Mouse (Mus musculus) forebrain, embryonic 15.5 days (tissue): ENCODE results near the gene Nup188. TPM values are rescaled to one million over a fixed set of nuclear protein-coding genes. Genes with fewer than 3 reads are reported as not detected.

Source experiments
- ATAC-seq: fragments of 200-750 bp; cut with Nextera tagmentation; replicated peaks from 2 replicates; pipeline ENCODE4 v1.8.0; 2017; ENCODE audit warnings: mild to moderate bottlenecking, moderate TSS enrichment, moderate library complexity
- H3K27ac ChIP-seq: fragments of 300-500 bp; sonication (generic); replicated peaks from 2 replicates; pipeline ENCODE4 v1.5.1; 2015; ENCODE audit warnings: mild to moderate bottlenecking, inconsistent platforms
- H3K27me3 ChIP-seq: fragments of 300-500 bp; sonication (generic); 2 replicates; pipeline ENCODE4 v1.6.1; 2015; ENCODE audit warnings: inconsistent platforms
- H3K36me3 ChIP-seq: fragments of 300-500 bp; sonication (generic); 2 replicates; pipeline ENCODE4 v1.6.1; 2015; ENCODE audit warnings: mild to moderate bottlenecking, inconsistent platforms
- H3K4me1 ChIP-seq: fragments of 300-500 bp; sonication (generic); 2 replicates; pipeline ENCODE4 v1.6.1; 2015; ENCODE audit warnings: inconsistent platforms
- H3K4me2 ChIP-seq: fragments of 300-500 bp; sonication (generic); replicated peaks from 2 replicates; pipeline ENCODE4 v1.6.1; 2015; ENCODE audit warnings: mild to moderate bottlenecking, inconsistent platforms
- H3K4me3 ChIP-seq: fragments of 300-500 bp; sonication (generic); 2 replicates; pipeline ENCODE4 v1.5.1; 2015; ENCODE audit warnings: mild to moderate bottlenecking, inconsistent platforms
- H3K9ac ChIP-seq: fragments of 300-500 bp; sonication (generic); replicated peaks from 2 replicates; pipeline ENCODE4 v1.6.1; 2015; ENCODE audit warnings: mild to moderate bottlenecking, inconsistent platforms
- H3K9me3 ChIP-seq: fragments of 300-500 bp; sonication (generic); 2 replicates; pipeline ENCODE4 v1.6.1; 2016; ENCODE audit warnings: inconsistent platforms
- WGBS: fragments of 180-500 bp; shearing (Covaris S2); methylation state at CpG from one replicate; pipeline ENCODE4 v1.1.7; 2015; ENCODE audit warnings: mixed read lengths; 5-methylcytosine and 5-hydroxymethylcytosine counted together
- polyA plus RNA-seq: library from polyadenylated mRNA; unstranded; fragments of >200 nt; fragmentation: Nextera tagmentation; extraction: Ambion mirVana; gene quantifications from 2 replicates; pipeline ENCODE4 v1.2.1, GENCODE M21; 2015

The Nup188 gene
- polyA plus RNA-seq, 1 experiment from 2014 or later = 23.5 TPM

DNA sequence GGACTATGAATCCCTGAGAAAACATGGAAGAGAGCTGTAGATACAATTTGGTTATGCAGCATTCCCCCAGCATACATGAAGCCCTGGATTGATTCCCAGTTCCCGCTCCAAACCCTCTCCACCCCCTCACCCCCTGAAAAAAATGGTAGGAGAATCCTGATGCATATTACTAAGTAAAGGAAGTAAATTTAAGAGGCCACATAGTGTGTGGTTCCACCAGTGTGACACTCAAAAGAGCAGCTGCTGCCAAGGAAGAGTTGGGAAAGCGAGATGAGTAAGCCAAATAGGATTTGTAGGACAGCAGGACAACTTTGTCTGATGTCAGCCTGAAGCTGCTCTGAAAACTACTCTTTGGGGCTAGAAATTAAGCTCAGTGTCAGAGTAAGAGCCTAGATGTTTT, 25.3 kb downstream of the Nup188 start:
- no peaks in the 10 kb centered on the region for H3K27me3 ChIP-seq
- no peak overlapping the region for H3K27ac ChIP-seq
- H3K9ac ChIP-seq = no peak overlapping the region
- H3K4me3 ChIP-seq = no peak overlapping the region
- no peaks in the 10 kb centered on the region for H3K9me3 ChIP-seq
- ATAC-seq = no peak
- no peaks in the 10 kb centered on the region for H3K4me1 ChIP-seq
- peaks cover 94% of the 10 kb centered on the region for H3K36me3 ChIP-seq
- no peak overlapping the region for H3K4me2 ChIP-seq
- WGBS = 88% methylated on average over 2 of the region's 2 CpGs

DNA sequence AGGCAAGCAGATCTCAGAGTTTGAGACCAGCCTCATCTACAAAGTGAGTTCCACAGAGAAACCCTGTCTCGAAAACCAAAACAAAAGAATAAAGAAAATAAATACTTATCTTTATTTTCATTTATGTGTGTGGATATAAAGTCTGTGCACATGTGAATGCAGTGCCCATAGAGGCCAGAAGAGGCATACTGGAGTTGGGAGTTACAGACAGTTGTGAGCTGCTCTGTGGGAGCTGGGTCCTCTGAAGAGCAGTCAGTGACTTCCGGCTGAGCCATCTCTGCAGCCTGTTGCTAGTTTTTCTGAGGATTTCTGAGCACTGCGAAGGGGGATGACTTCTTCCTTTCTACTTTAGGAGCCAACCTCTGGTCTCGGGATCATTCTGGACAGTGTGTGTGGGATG, 29.9 kb downstream of the Nup188 start:
- no peak overlapping the region for H3K27ac ChIP-seq
- 88% methylated on average over 4 of the region's 4 CpGs for WGBS
- no peaks in the 10 kb centered on the region for H3K9me3 ChIP-seq
- no peak overlapping the region for H3K4me2 ChIP-seq
- H3K9ac ChIP-seq = no peak overlapping the region
- H3K4me3 ChIP-seq = no peak overlapping the region
- no peaks in the 10 kb centered on the region for H3K27me3 ChIP-seq
- no peaks in the 10 kb centered on the region for H3K4me1 ChIP-seq
- no peak for ATAC-seq
- H3K36me3 ChIP-seq = peaks cover 89% of the 10 kb centered on the region

DNA sequence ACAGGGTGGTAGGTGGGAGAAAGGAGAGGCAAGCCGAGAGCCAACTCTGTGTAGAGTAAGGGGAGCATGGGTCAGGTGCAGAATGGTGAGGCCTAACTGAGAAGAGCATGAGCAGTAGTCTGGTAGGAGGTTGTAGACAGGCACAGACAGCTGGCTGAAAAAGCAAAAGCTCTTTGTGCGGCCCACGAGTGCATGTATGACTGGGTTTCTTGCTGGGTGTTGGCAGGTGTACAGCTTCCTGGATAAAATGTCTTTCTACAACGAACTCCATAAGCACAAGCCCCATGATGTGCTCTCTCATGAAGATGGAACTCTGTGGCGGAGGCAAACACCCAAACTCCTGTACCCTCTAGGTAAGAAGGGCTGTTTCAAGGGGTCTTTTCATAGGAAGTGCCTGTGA, 30.8 kb downstream of the Nup188 start:
- Histone ChIP-seq H3K27ac (no peak overlapping the region), H3K4me2 (no peak overlapping the region), H3K9ac (no peak overlapping the region), H3K9me3 (no peaks in the 10 kb centered on the region), H3K36me3 (peaks cover 92% of the 10 kb centered on the region), H3K4me3 (no peak overlapping the region), H3K27me3 (no peaks in the 10 kb centered on the region), H3K4me1 (no peaks in the 10 kb centered on the region)
- ATAC-seq = no peak
- 95% methylated on average over 5 of the region's 5 CpGs for WGBS

- no peak overlapping the region for H3K27ac ChIP-seq
- ATAC-seq = no peak
- H3K9ac ChIP-seq = no peak overlapping the region
- no peak overlapping the region for H3K4me2 ChIP-seq
- WGBS = 92% methylated on average over 4 of the region's 4 CpGs
- H3K27me3 ChIP-seq = no peaks in the 10 kb centered on the region
- H3K9me3 ChIP-seq = no peaks in the 10 kb centered on the region
- peaks cover 92% of the 10 kb centered on the region for H3K36me3 ChIP-seq
- no peaks in the 10 kb centered on the region for H3K4me1 ChIP-seq
- H3K4me3 ChIP-seq = no peak overlapping the region
Measured at GRCm38 (mm10) chr2:30319260-30319659, 33.1 kb downstream of the Nup188 start.

DNA sequence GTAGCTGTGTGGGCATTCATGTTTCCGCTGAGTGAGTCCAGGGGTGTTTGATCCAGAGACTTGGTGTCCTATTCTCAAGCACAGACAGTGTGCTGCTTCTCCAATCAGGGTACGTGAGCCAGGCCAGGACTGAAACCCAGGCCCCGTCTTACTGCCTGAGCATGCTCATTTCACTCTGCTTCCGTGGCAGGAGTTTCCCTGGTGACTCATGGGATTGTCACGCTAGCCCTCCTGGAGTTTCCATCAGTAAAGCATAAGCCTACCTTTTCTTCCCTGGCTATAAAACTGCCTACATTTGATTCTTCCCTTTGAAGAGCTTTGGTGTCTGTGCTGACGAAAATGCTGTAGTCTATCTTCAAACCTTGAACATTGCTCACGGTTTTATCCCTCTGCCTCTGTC, 36.9 kb downstream of the Nup188 start:
- H3K27ac ChIP-seq = no peak overlapping the region
- no peak for ATAC-seq
- H3K4me3 ChIP-seq = no peak overlapping the region
- WGBS = 92% methylated on average over 7 of the region's 7 CpGs
- H3K4me1 ChIP-seq = no peaks in the 10 kb centered on the region
- peaks cover 91% of the 10 kb centered on the region for H3K36me3 ChIP-seq
- no peak overlapping the region for H3K4me2 ChIP-seq
- H3K9me3 ChIP-seq = no peaks in the 10 kb centered on the region
- no peak overlapping the region for H3K9ac ChIP-seq
- no peaks in the 10 kb centered on the region for H3K27me3 ChIP-seq

- no peak for ATAC-seq
- 96% methylated on average over 5 of the region's 5 CpGs for whole genome bisulfite sequencing
- Histone ChIP-seq H3K36me3 (peaks cover 94% of the 10 kb centered on the region), H3K27ac (no peak overlapping the region), H3K27me3 (no peaks in the 10 kb centered on the region), H3K9ac (no peak overlapping the region), H3K4me1 (no peaks in the 10 kb centered on the region), H3K9me3 (no peaks in the 10 kb centered on the region), H3K4me2 (no peak overlapping the region), H3K4me3 (no peak overlapping the region)
Measured at GRCm38 (mm10) chr2:30325296-30325695, 39.1 kb downstream of the Nup188 start.

- Histone ChIP-seq H3K27ac (no peak overlapping the region), H3K27me3 (no peaks in the 10 kb centered on the region), H3K4me3 (no peak overlapping the region), H3K9me3 (no peaks in the 10 kb centered on the region), H3K4me2 (no peak overlapping the region), H3K4me1 (no peaks in the 10 kb centered on the region), H3K36me3 (peaks cover 93% of the 10 kb centered on the region), H3K9ac (no peak overlapping the region)
- 93% methylated on average over 7 of the region's 7 CpGs for WGBS
- ATAC-seq = no peak
Measured at GRCm38 (mm10) chr2:30327276-30327675, 41.1 kb downstream of the Nup188 start.

GRCm38 (mm10) chr2:30328791-30329190, 42.6 kb downstream of the Nup188 start:
- 88% methylated on average over 3 of the region's 3 CpGs for WGBS

DNA sequence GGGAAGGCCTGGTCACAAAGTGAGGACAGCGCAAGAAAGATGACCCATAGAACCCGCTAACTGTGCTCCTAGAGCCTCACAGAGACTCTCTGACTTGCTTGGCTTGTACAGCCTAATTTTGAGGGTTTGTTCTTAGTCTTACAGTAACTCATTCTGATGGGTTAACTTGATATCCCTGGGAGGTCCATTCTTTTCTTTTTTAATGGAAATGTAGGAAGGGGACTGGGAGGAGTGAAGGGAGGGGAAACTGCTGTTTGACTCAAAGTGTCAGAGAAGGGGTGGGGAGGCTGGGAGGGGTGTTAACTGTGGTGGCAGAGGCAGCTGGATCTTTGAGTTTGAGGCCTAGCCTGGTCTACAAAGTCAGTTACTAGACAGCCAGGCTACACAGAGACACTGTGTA, 49.1 kb downstream of the Nup188 start:
- Histone ChIP-seq H3K4me1 (no peaks in the 10 kb centered on the region), H3K9me3 (no peaks in the 10 kb centered on the region), H3K4me3 (no peak overlapping the region), H3K36me3 (peaks cover 92% of the 10 kb centered on the region), H3K27me3 (no peaks in the 10 kb centered on the region), H3K27ac (no peak overlapping the region), H3K9ac (no peak overlapping the region), H3K4me2 (no peak overlapping the region)
- 95% methylated on average over 2 of the region's 2 CpGs for WGBS
- no peak for ATAC-seq

More at GRCm38 (mm10) chr2:30328791-30329190, 42.6 kb downstream of the Nup188 start:
- no peak for ATAC-seq
- Histone ChIP-seq H3K27ac (no peak overlapping the region), H3K36me3 (peaks cover 93% of the 10 kb centered on the region), H3K4me3 (no peak overlapping the region), H3K4me2 (no peak overlapping the region), H3K27me3 (no peaks in the 10 kb centered on the region), H3K9ac (no peak overlapping the region), H3K4me1 (no peaks in the 10 kb centered on the region), H3K9me3 (no peaks in the 10 kb centered on the region)

DNA sequence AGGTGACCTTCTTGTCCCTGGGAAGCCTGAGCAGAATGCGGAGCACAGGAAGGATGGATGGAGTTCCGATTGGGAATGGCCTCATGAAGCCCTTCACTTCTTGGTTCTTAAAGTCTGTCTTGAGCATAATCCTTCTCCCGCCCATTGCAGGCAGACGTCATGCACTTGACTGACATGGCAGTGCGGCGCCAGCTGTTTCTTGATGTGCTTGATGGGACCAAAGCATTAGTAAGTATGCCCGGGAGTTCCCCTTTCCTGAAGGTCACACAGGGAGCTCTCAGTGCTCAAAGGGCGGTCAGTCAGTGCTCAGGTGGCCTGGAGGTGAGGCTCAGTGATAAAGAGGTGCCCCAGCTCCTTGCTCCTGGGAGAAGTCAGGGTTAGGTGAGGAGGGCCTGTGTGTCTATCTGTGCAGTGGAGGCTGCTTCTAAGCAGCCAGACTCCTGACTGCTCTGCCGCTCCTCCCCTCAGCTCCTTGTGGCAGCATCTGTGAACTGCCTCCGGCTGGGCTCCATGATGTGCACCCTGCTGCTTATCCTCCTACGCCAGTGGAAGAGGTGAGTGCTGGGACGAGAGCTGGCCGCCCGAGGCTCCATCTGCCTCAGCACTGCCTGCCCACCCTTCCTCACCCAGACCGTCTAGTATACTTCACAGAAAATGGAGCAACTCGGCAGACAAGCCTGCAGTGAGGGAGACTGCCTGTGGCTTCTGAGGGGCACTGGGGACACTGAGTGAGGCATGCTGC, 50.1 kb downstream of the Nup188 start:
- no peak overlapping the region for H3K4me2 ChIP-seq
- no peak overlapping the region for H3K9ac ChIP-seq
- H3K36me3 ChIP-seq = peaks cover 93% of the 10 kb centered on the region
- ATAC-seq = no peak
- H3K27ac ChIP-seq = no peak overlapping the region
- no peaks in the 10 kb centered on the region for H3K27me3 ChIP-seq
- H3K4me1 ChIP-seq = no peaks in the 10 kb centered on the region
- no peak overlapping the region for H3K4me3 ChIP-seq
- H3K9me3 ChIP-seq = no peaks in the 10 kb centered on the region
- 85% methylated on average over 16 of the region's 16 CpGs for WGBS

DNA sequence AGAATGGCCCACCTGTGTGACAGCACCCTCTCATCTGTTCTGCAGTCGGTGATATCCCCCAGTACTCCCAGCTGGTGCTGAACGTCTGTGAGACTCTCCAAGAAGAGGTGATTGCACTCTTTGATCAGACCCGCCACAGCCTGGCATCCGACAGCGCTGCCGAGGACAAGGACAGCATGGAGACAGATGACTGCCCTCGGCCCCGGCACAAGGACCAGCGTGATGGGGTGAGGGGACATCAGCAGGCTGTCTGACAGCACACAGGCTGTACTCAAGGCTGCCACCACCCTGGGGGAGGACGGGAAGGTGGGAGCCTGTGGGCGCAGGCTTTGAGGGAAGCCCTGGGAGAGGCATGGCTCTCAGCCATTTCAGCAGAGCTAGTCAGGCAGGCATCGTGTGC, 51.0 kb downstream of the Nup188 start:
- Histone ChIP-seq H3K9me3 (no peaks in the 10 kb centered on the region), H3K27me3 (no peaks in the 10 kb centered on the region), H3K27ac (no peak overlapping the region), H3K4me1 (no peaks in the 10 kb centered on the region), H3K4me3 (no peak overlapping the region), H3K36me3 (peaks cover 93% of the 10 kb centered on the region), H3K4me2 (no peak overlapping the region), H3K9ac (no peak overlapping the region)
- WGBS = 87% methylated on average over 12 of the region's 12 CpGs
- ATAC-seq = no peak

DNA sequence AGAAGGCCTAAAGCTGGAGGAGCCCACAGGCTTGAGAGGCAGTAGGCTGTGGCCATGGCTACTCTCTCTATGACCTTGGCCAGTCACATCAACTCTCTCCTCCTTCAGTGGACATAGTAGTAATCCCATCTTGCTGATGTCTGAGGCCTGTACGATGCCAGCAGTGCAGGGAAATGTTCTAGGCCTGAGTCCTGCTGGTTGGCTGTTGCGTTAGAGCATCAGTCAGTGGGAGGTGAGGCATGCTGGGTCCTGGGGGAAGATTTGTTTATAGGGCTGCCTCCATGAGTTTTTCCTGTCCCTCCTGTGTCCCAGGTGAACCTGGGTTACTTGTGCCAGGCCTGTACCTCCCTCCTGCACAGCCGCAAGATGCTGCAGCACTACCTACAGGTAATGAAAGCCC, 55.9 kb downstream of the Nup188 start:
- no peak for ATAC-seq
- 96% methylated on average over 3 of the region's 3 CpGs for WGBS
- H3K4me3 ChIP-seq = no peak overlapping the region
- no peak overlapping the region for H3K27ac ChIP-seq
- no peaks in the 10 kb centered on the region for H3K27me3 ChIP-seq
- H3K4me2 ChIP-seq = no peak overlapping the region
- no peaks in the 10 kb centered on the region for H3K4me1 ChIP-seq
- H3K9ac ChIP-seq = no peak overlapping the region
- no peaks in the 10 kb centered on the region for H3K9me3 ChIP-seq
- peaks cover 88% of the 10 kb centered on the region for H3K36me3 ChIP-seq

DNA sequence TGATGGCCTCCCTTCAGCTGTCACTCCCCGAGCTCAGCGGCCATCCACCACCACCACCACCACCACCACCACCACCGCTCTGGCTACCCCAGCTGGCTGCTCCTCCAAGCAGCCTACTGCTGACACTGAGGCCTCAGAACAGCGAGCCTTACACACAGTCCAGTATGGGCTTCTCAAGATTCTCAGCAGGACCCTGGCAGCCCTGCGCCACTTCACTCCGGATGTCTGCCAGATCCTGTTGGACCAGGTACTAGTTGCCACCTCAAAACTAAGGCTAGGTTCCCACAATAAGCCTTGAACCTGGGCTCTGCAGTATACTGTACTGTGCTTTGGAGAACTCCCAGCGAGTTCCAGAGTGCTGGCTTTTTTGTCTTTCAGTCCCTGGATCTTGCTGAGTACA, 56.3 kb downstream of the Nup188 start:
- no peak overlapping the region for H3K27ac ChIP-seq
- 98% methylated on average over 7 of the region's 7 CpGs for WGBS
- ATAC-seq = no peak

More for the DNA sequence above, 56.3 kb downstream of the Nup188 start:
- H3K4me3 ChIP-seq = no peak overlapping the region
- H3K9me3 ChIP-seq = no peaks in the 10 kb centered on the region
- peaks cover 84% of the 10 kb centered on the region for H3K36me3 ChIP-seq
- no peak overlapping the region for H3K9ac ChIP-seq
- no peaks in the 10 kb centered on the region for H3K4me1 ChIP-seq
- no peaks in the 10 kb centered on the region for H3K27me3 ChIP-seq
- no peak overlapping the region for H3K4me2 ChIP-seq
